Mouse (Mus musculus) layer of hippocampus, adult 8-10 months (tissue): ENCODE data around the gene Cped1. TPM values are rescaled to one million over a fixed set of nuclear protein-coding genes. Genes with fewer than 3 reads are reported as not detected.

Experiments
- DNase-seq, 2 experiments: peaks; one replicate each; pipeline ENCODE4 v3.0.0; 2022; ENCODE audit warnings: low spot score in 2 of 2
- total RNA-seq, 4 experiments: library from RNA; stranded (reverse); gene quantifications; 2 replicates each; pipeline ENCODE4 v1.2.4; 2022

Cped1 gene
- total RNA-seq = 1 to 10 TPM; 2.7 to 4.1 (median 3.1) TPM

DNA sequence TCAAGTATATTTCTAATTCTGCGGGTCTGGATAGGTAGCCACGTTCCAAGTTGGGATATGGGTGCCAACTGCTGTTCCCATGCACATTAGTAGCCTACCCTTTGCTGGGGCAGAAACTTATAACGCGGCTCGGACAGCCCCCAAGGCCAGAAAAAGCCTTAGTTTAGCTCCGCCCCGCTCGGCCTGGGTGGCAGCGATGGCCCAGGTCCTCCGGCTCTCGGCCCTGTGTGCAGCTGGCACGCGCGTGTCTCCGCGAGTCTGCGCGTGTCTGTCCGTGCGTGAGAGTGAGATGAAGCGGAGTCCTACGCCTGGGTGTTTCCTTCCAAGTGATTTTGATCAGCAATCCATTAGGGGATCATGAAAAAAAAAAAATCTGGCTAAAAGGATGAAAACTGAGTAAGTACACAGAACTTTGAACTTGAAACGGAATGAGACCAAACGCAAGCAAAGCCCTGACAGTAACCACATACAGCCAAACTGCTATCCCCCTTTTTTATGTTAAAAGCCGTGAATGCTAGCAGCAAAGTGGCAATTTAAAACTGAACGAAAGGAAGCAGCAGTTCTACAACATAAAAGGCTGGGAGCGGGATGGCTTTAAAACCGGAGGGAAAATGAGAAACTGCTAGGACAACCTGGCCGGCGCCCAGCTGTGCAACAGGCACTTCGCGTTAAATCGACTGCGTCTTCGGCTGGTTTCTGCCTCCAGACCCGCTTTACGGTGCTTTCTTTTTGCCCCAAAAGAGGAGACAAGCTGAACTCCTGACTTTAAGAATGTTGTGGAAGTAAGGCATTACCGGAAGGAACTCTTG lies at the start of gene Cped1:
TSS of gene Cped1 (plus strand) at position 185 of the 809 bp plus-strand sequence.
- no peak for DNase-seq

DNA sequence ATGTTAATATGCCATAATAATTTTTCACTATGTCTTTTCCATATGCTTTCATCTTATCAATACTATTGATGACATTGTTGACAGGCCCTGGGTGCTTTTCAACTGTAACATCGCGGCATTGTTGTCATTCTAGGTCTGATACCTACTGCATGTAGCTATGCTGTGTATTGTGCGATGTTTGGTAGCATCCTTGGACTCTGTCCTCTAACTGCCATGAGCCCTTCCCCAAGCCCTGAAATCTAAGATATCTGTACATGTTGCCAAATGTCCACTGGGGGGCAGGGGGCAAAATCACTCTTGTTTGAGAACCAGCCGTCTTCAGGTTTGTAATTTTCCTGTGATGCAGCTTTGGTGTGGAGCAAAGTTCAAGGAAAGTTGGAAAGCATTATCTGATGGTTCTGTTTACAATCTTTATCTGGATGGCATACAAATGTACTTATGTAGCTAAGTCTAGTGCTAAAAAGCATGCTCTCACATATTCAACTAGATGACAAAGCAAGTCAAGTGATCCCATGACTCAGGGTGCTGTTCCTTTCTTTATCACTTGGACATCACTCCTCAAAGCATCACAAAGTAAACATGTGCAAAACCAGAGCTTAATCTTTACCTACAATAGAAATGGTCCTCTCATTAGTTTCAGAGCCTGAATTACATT lies 47.6 kb upstream of the Cped1 start:
- no peak for DNase-seq

DNA sequence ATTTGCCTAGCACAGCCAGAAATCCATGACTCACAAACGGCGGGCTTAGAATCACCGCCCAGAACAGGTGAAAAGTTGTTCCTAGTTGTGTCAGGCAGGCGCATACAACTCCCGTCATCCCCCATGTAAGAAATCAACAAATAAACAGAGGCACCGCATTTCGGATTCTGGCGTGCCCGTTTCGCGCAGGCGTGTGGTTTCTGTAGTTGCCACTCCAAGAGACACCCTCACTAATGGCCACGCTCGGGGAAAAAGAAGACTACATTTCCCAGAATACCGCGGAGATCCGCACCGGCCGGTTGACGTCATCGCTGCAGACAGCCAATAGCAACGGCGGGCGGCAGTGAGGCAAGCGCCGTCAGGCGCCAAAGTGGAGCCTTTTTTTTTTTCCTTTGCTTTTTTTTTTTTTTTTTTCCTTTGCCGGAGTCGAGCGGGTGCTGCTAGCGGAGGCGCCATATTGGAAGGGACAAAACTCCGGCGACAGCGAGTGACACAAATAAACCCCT lies 36.4 kb upstream of the Cped1 start, which contains the start of gene Ing3:
TSS of gene Ing3 (plus strand) at position 346 of the 506 bp plus-strand sequence.
- DNase-seq = peak; percentile 100

DNA sequence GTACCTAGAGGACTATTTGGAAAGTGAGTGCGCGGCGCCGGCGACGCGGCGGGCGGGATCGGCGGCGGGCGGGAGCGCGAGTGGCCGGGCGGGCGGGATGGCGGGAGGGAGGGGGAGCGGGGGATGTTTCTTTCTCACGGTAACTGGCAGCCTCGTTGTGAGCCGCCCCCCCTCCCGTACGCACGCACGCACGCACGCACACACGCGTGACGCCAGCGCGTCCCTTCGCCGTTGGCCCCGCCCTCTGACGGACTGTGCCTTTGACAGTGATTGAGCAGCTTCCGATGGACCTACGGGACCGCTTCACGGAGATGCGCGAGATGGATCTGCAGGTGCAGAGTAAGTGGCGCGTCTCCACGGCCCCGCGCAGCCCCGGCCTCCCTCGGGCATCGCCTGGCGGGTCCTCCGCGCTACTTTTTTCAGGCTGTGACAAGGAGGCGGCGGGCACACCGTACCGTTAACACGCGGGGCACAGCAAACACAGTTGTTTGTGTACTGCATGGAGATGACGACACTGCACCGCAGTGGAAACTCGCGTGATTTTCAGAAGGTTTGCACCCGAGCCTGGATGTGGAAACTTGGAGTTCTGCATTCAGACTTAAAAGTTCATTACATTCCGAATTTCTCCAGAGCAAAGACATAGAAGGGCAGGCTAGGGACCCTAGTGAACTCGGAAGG lies 35.8 kb upstream of the Cped1 start:
- DNase-seq = peak; percentile 97

DNA sequence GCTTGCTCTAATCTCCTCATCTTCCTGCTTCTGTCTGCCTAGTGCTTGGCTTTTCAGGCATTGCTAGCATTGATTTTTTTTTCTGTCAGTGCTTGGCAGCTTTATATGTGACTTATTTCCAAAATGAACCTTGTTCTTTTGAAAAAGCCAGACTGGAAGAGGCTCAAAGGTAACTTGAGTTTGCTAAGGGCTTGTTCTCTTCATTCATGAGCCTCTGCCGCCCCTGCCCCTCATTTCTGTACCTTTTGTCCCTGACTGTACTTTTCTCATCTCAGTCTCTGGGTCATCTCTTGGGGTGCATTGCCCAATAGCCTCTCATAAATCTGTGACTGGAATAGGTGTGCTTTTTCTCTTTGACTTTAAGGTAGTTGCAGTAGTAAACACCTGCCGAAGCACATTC lies 35.0 kb upstream of the Cped1 start:
- DNase-seq = no peak

DNA sequence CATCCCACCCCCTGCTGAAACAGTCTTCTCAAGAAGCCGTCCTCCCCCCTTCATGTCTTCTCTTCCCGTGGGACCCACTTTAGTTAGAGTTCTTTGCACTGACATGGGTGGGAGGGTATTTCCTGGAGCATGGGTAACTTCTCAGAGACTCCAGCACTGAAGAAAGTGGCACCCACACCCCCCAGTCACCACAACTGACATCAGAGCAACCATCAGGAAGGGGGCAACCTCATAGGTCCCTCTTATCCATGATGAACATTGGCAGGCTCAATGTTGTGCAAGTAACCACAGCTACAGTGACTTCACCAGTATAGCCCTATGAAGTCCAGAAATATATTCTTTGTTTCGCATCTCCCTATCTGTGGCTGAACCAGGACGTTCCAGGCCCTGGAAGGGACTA lies 30.2 kb upstream of the Cped1 start:
- no peak for DNase-seq

DNA sequence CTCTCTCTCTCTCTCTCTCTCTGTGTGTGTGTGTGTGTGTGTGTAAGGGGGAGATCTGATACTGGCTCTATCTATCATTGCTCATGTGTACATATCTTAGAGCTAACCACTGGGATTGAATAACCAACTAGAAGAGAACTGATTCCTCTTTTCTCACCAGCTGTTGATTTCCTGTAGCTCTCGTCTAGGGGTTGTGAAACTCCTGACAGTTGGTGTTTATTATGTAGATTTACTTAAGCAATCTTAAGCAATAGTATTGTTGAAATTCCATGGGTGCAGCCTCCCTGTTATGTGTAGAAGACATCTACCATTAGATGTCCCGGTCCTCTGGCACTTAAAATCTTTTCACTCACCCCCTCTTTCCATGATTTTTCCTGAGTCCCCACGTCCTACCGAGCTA lies 26.8 kb upstream of the Cped1 start:
- no peak for DNase-seq

DNA sequence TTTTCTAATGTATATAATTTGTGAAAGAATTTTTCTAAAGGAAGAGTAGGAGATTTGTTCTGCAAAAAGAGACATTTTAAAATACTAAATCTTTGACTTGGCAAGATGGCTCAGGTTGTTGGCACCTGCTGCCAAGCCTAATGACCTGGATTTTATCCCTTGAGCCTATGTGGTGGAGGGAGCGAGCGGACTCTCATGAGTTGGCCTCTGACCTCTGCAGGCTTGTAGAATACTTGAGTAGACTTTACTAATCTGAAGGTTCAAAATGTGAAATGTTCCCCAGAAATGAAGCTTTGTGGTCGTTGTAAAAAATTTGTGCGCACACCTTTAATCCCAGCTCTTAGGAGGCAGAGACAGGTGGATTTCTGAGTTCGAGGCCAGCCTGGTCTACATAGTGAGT lies 25.8 kb upstream of the Cped1 start:
- DNase-seq = no peak

DNA sequence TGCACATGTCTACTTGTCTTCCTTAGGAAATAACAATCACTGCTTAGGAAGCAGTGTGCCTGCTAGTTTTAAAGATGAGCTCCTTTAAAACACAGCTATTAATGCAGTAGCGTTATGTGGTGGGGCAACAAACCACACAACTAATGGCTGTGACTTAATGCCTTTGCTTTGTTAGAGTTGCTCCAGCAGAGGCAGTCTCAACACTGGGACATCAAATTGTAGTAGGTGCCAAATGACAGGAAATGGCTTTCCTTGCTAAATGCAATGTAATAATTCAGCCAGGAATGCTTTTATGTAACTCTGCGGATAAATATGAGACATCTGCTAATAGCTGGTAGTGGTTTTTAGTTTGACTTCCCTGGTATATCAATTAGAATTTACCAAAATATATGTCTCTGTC lies 8.2 kb upstream of the Cped1 start:
- DNase-seq = no peak

DNA sequence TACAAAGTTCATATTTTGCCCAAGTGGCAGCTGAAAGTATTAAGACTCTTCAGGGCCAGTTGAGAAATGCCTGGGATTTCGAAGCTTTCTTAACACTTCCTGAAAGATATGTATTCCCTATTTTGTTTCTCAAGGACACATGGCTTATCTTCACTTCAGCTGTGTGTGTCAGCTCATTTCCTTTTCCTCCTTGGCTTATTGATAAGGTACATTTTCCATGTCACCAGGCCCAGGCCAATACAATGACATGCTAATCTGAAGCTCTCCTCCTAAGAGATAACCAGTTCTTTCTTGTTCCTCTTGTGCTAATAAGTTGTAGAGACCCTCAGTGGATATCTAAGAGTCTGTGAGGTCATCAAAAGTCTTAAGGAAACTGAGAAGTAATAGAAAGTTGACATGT lies 4.6 kb upstream of the Cped1 start:
- DNase-seq = no peak

DNA sequence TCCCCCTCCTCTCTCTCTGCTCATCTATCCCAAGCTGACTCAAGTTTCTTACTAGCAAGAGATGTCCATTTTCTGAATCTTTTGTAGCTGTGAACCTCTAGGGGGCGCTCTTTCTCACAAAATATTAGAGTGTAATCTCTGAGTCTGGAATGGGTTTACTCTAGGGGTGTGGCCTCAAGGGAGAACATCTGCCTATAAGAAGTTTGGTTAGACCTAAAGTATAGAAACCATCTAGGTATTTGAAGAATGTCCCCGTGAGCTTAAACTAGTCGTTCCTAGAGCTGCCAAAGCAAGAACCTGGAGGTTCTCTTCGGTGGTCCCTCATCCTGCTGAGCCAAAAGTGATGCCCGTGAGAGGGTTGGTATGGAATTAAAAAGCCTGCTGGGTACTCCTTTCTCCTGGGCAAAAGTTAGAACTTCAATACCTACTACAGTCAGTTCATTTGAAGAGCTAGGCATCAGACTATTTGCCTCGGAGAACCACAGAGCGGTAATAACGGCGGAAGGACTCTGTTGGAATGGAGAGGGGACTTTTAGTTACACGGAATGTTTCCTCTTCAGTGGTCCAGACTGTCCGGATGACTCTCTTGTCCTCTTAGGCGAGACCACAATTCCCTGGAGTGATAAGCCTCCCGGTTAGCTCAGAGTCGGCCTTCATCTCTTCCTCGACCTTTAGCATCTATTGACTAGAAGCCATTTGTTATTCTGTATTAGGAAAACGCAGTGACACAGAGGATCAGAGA lies 555 bp upstream of the Cped1 start:
- peak; percentile 26 for DNase-seq

DNA sequence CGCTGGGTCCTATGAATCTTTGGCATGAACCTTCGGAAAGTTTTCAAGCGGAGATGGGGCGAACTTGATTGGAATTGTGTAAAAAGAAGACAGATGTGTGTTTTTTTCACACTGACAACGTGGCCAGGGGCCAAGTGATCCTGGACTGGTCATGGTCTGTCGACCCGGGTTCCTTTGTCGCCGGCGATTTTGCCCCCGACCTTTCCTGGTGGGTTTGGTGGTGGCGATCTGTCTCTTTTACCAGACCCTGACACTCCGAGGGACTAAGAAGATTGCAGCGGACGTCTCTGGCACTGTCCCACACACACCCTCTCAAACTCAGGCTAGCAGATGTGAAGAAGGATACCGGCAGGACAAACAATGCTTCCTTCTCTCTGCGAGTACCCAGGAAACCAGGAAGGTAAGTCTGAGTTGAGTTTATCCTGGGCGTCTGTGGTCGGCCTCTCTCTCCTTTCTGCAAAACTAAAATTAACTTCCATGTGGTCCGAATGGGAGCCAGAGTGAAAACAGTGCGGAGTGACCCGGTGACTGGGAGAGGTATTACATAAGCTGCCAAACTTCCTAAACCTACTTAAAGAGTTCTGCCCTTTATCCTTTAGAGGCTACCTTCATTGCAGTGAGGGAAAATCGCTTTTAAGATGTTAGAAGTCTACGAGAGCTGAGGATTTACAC lies 1.1 kb downstream of the Cped1 start:
- no peak for DNase-seq

DNA sequence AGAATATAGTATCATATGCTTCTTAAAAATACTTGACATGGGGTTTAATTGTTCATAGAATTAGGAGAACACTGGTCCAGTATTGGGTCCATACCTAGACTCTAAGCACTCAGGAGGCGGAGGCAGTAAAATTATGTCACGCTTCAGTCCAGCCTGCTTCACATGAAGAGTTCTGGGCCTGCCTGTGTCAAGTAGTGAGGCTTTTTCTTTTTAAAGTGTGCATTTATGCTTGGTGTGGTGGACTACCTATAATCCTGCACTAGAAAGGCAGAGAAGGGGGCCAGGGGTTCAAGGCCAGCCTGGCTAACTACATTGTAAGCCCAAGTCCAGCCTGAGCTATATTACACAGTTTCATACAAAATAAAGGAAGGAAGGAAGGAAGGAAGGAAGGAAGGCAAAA lies 1.8 kb downstream of the Cped1 start:
- DNase-seq = no peak

DNA sequence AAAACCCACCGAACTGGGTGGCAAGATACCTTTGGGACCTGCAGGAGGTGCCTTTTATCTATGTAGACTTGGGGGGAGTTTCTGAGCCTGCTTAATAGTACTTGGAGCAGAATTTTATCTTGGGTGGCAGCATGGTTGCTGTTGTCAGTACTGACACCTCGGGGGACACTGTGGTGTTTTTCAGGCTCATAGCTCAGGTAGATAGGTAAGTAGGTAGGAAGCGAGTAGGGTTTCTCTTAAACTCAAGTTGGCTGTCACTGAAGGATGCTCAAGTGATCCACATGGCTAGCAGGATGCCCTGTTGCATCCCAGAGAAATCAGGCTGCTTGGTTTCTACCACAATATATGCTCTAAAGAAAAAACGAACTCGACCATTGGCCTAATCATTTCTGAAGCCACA lies 2.6 kb downstream of the Cped1 start:
- DNase-seq = no peak

DNA sequence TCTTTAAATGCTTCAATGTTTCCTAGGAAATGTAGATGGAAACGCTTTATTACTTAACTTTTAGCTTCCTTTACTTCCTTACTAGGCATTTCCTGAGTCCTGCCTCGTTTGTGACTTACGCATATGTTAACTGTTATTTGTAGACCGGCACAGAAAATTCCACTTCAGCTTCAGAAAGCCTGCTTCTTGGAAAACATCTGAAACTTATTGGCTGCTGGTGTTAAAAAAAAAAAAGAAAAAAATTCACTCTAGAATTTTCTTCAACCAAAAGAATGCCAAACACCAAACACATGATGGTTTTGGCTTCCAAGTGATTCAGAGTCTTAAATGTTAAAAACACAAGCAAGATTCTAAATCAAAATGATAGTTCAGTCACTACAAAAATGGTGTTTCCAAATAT lies 3.4 kb downstream of the Cped1 start:
- no peak for DNase-seq

DNA sequence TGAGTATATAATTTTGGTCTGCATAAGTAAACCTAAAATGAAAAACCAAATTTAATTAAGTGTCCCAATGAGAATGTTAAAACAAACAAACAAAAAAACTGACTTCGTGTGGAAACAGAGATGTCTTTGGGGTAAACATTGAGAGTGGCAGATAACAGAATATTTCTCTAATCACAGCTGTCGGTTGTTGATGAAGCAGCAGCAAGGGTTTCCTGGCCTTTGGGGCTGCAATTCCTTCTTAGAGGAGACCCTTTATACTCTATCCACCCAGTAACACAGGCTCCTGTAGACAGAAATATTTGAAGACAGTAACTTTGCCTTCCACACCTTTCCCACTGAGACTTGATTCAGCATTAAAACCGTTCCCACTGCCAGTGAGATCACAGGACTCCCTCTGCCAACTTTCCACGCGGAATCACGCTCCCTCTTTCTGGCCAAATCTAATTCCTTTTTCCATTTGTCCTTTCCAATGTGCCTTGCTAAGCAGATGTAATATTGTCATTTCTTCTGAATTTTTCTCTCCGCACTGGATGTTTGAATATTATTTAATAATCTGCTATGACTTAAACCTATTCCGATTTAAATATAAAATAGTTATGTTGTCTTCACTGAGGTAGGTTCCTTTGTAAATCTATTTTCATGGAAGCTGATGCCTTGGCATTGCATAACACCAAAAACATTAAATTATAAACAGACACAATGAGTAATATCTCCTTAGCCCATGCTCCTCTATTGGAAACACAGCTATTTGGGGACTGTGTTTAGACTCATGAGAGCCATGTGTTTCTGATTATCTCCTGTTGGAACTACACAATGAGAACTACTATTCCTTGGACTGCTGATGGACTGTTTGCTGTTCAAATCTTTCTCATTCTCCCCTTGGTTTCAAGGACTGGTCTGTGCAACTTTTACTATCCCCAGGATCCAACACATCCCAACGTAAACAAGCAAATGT lies 4.7 kb downstream of the Cped1 start:
- no peak for DNase-seq

DNA sequence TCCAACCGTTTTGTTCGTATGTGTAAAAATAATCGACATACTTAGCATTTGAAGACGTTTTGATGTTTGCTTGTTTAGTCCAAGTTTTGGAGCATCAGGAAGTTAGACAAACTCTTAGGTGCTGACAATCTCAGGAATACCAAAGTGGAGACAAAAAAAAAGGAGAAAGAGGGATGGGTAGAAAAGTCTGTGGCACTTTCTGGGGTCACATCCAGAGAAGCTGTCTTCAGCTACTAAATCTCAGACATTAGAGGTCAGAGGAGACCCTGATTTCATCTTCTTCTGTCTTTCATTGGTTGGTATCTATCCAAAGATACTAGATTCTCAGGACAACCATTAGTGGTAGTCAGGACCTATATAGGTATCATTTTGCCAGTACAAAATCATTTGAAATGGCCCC lies 5.4 kb downstream of the Cped1 start:
- DNase-seq = no peak

DNA sequence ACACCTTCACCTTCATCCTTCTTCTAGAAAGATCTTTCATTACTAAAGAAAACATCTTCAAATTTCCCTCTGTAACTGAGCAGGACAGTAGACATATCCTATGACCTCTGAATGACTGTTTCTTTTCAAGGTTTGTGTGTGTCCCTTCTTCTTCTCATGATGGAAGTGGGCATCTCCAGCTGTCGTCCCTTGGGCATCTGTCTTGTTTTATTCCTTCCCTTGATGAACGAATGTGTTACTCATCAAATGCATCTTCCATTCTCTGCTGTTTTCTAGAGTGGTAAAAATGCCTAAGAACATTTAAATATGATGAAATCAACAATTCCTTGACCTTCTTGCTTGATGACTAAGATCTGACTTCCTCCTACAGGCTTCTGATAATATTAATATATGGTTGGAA lies 7.4 kb downstream of the Cped1 start:
- no peak for DNase-seq

DNA sequence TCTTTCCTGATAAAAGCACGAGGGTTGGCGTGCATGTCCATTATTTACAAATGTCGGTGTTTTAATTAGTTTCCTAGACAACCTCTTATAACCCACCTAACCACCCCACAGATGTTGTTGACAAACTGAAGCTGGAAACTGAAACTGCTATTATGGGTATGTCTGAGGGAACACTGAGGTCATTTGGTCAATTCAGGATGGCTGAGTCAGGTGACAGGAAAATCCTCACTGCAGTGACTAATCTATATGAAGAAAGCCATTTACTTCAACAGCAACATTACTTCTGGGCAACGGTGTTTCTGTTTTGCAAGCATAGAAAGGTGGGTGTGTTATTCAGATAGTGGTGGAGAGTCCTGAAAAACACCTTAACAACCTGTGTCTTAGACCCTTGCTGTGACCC lies 12.4 kb downstream of the Cped1 start:
- no peak for DNase-seq

DNA sequence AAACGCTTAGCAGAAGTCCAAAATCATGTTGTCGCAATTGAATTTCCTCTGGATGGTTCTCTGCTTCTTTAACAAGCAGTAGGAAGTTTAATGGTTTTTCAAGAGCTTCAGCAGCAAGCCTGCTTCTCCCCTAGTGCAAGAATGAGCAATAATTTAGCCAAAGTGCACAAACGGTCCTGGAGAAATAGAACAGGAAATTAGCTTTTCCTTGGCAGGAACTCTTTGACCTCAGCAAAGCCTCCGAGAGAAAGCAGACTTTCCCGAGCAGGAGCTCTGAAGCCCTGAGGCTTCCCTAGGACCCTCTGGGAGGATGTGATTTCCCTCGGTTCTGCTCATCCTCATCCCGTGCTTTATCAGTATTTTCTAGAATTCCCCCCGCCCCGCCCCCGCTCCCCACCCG lies 13.3 kb downstream of the Cped1 start:
- DNase-seq = no peak
